Mouse (Mus musculus) stomach, adult 2 months (tissue): ENCODE data around the gene Amer1. TPM values are rescaled to one million over a fixed set of nuclear protein-coding genes. Genes with fewer than 3 reads are reported as not detected.

Experiments
- polyA plus RNA-seq: library from polyadenylated mRNA; depleted of rRNA; stranded (reverse); fragments of >200 nt; gene quantifications from 2 replicates; pipeline ENCODE4 v1.2.3, GENCODE M21; 2012; rRNA removed

Amer1 gene
- polyA plus RNA-seq = 0.40 and 0.61 TPM in 2 replicates

GRCm38 (mm10) chrX:95444776-95445111 is at the start of gene Amer1:
Gene Amer1 (minus strand): TSS chrX:95444872.

Other genes starting within 250 kb of the Amer1 start
- gene Arhgef9, start 248.0 kb downstream of the Amer1 start, polyA plus RNA-seq = 0.63 and 2.3 TPM in 2 replicates
- gene Asb12, start 113.1 kb upstream of the Amer1 start, polyA plus RNA-seq = 0.19 and 0.35 TPM in 2 replicates
- not detected in 2 replicates for gene Pfn5, start 113.2 kb upstream of the Amer1 start, polyA plus RNA-seq
- 0.14 and 0.17 TPM in 2 replicates for gene Zc4h2, start 213.6 kb upstream of the Amer1 start, polyA plus RNA-seq